Mouse (Mus musculus) heart, embryonic 14.5 days (tissue): ENCODE measurements around the gene Il13. TPM values are rescaled to one million over a fixed set of nuclear protein-coding genes. Genes with fewer than 3 reads are reported as not detected.
A peak's percentile ranks its signal among the peaks of the same experiment; 100 is the strongest.

Experiments
- ATAC-seq: fragments of 200-750 bp; cut with Nextera tagmentation; 2 replicates; pipeline ENCODE4 v1.8.0; 2017; ENCODE audit warnings: low read depth, moderate TSS enrichment; ENCODE audit not compliant: insufficient number of reproducible peaks, insufficient read depth, low FRiP score
- H3K27ac ChIP-seq, 2 experiments: fragments of 200-500 bp in 1 of 2; fragments of 300-500 bp in 1 of 2; sonication (generic) in 1 of 2; replicated peaks in 1 of 2; 2 replicates each; pipeline ENCODE4 v1.5.1; 2012 to 2014; ENCODE audit warnings: low read depth in 2 of 2, low read length in 2 of 2, control low read depth in 1 of 2, mild to moderate bottlenecking in 1 of 2, mixed read lengths in 1 of 2; ENCODE audit not compliant: control insufficient read depth in 1 of 2, insufficient read depth in 1 of 2
- H3K27me3 ChIP-seq: fragments of 300-500 bp; sonication (generic); 2 replicates; pipeline ENCODE4 v1.6.1; 2014; ENCODE audit warnings: mild to moderate bottlenecking, low read length, control low read depth; ENCODE audit not compliant: control insufficient read depth, insufficient read depth
- H3K36me3 ChIP-seq: fragments of 300-500 bp; sonication (generic); 2 replicates; pipeline ENCODE4 v1.6.1; 2014; ENCODE audit warnings: mild to moderate bottlenecking, control low read depth, low read length, mixed read lengths; ENCODE audit not compliant: control insufficient read depth, insufficient read depth
- H3K4me1 ChIP-seq, 2 experiments: fragments of 200-500 bp in 1 of 2; fragments of 300-500 bp in 1 of 2; sonication (generic) in 1 of 2; 2 replicates each; pipeline ENCODE4 v1.6.1; 2012 to 2014; ENCODE audit warnings: low read length in 2 of 2, control low read depth in 1 of 2, mixed read lengths in 1 of 2; ENCODE audit not compliant: control insufficient read depth in 2 of 2, insufficient read depth in 2 of 2
- H3K4me2 ChIP-seq: fragments of 300-500 bp; sonication (generic); 2 replicates; pipeline ENCODE4 v1.6.1; 2014; ENCODE audit warnings: mild to moderate bottlenecking, low read length
- H3K4me3 ChIP-seq, 2 experiments: fragments of 200-500 bp in 1 of 2; fragments of 300-500 bp in 1 of 2; sonication (generic) in 1 of 2; 2 replicates each; pipeline ENCODE4 v1.5.1; 2012 to 2014; ENCODE audit warnings: low read length in 2 of 2, mild to moderate bottlenecking in 2 of 2, control low read depth in 1 of 2, low read depth in 1 of 2, moderate library complexity in 1 of 2; ENCODE audit not compliant: control insufficient read depth in 1 of 2, insufficient read depth in 1 of 2
- H3K9ac ChIP-seq: fragments of 300-500 bp; sonication (generic); 2 replicates; pipeline ENCODE4 v1.6.1; 2014; ENCODE audit warnings: mild to moderate bottlenecking, low read length
- H3K9me3 ChIP-seq: fragments of 300-500 bp; sonication (generic); 2 replicates; pipeline ENCODE4 v1.6.1; 2016; ENCODE audit warnings: low read length, control low read depth; ENCODE audit not compliant: control insufficient read depth
- WGBS: fragments of 180-500 bp; shearing (Covaris S2); extraction: QIAGEN DNeasy Blood & Tissue Kit; methylation state at CpG from one replicate; pipeline ENCODE4 v1.1.7; 2014; 5-methylcytosine and 5-hydroxymethylcytosine counted together
- polyA plus RNA-seq: library from polyadenylated mRNA; unstranded; fragments of >200 nt; fragmentation: Nextera tagmentation; extraction: Ambion mirVana; gene quantifications from 2 replicates; pipeline ENCODE4 v1.2.1, GENCODE M21; 2014

Gene Il13
- polyA plus RNA-seq = not detected in 2 replicates

DNA sequence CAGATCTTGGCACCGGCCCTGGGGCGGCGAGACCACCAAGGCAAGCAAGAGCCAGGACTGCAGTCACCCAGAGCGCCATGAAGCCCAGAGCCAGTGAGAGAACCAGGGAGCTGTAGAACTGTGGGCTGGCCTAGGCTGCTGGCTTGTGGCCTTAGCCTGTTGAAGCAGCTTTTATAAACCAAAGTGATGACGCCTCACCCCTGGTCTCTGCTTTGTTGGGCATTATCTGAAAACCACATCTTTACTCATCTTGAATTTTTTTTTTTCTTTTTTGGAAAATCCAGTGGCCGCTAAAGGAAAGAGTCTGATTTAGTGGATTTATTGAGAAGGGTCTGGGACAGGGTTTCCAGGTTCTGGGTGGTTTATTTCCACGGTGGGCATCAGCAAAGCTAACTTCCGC lies at the start of gene Il13:
Gene Il13, minus strand, starts transcription at position 147 of the 400 bp plus-strand sequence.
- peaks cover 4% of the 10 kb centered on the region in 2 experiments; a peak in 2 of 4 replicates for H3K4me1 ChIP-seq
- ATAC-seq = no peak
- peaks cover 28% of the 10 kb centered on the region; the same call in 1 of the 2 replicates for H3K27me3 ChIP-seq
- no peak within 1 kb of the TSS for H3K9ac ChIP-seq
- no peak within 1 kb of the TSS for H3K27ac ChIP-seq
- no peaks in the 10 kb centered on the region for H3K36me3 ChIP-seq
- H3K4me2 ChIP-seq = no peak within 1 kb of the TSS
- H3K4me3 ChIP-seq = no peak within 1 kb of the TSS
- H3K9me3 ChIP-seq = no peaks in the 10 kb centered on the region
- 93% methylated on average over 8 of the region's 8 CpGs for WGBS

DNA sequence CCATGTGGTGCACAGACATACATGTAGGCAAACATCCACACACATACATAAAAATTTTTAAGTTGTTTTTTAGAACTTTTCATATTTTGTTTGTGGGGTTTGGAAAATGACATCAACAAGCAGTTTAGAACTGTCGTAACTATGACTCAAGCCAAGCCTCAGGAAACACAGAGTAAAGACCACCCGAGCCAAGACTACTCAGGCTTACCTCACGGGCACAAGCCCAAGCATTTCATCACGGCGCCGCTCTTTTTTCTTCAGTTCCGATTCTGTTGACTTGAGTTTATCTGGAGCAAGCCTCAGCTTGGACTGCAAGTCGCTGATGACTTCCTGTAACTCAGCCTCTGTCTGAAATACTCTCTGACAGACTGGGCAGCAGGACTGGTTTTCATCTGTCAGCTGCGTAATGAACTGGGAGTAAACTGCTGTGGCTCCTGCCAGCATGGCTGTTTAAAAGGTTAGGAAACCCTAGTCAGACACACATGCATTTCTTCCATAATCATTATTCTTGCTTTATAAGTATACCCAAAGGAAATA lies 48.6 kb upstream of the Il13 start:
- Histone ChIP-seq H3K27ac (peak overlapping the region; percentile 72 to 75), H3K36me3 (peaks cover 39% of the 10 kb centered on the region), H3K27me3 (no peaks in the 10 kb centered on the region), H3K4me1 (peaks cover 6 to 12% of the 10 kb centered on the region in 2 experiments), H3K9me3 (no peaks in the 10 kb centered on the region), H3K4me2 (peak overlapping the region; percentile 31), H3K4me3 (no peak overlapping the region), H3K9ac (no peak overlapping the region)
- ATAC-seq = peak; percentile 66; the same call in 1 of the 2 replicates
- WGBS = 29% methylated on average over 9 of the region's 9 CpGs

DNA sequence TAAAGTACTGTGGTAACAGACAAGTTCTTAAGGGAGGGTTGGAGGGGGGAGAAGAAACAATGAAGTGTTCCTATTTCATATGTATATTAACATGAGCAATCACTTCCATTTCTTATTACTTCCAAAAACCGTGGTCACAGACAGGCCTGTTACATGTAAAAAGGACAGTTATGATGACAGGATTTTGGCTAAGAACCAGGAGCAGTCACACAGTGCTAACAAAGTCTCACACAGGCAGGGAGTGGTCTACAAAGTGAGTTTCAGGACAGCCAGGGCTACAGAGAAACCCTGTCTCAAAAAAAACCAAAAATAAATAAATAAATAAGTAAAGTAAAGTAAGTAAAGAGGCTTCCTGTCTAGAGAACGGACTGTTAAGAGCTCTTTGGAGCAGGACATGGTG lies 47.7 kb upstream of the Il13 start:
- H3K4me2 ChIP-seq = peak overlapping the region; percentile 31; the same call in 1 of the 2 replicates
- 14% methylated on average over 2 of the region's 2 CpGs for WGBS
- ATAC-seq = no peak

DNA sequence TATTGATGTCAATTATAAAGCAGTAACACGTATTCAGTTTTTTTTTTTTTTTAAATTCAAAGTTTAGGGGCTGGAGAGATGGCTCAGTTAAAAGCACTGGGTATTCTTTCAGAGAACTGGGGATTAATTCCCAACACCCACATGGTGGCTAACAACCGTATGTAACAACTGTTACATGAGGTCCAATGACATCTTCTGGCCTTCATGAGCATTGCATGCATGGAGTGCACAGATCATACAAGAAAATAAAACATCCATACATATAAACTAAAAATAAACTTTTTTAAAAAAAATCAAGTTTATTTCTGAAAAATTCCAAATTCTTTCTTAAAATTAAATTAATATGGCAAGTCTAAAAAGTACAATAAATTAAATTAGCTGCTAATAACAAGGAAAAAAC lies 47.2 kb upstream of the Il13 start:
- no peaks in the 10 kb centered on the region for H3K9me3 ChIP-seq
- H3K9ac ChIP-seq = no peak overlapping the region
- no peak for ATAC-seq
- H3K27ac ChIP-seq = no peak overlapping the region
- no peak overlapping the region for H3K4me2 ChIP-seq
- H3K4me1 ChIP-seq = peaks cover 6 to 12% of the 10 kb centered on the region in 2 experiments
- no peak overlapping the region for H3K4me3 ChIP-seq
- WGBS = 93% methylated on average over 2 of the region's 2 CpGs
- H3K27me3 ChIP-seq = no peaks in the 10 kb centered on the region
- H3K36me3 ChIP-seq = peaks cover 41% of the 10 kb centered on the region

More for the DNA sequence above, 47.7 kb upstream of the Il13 start:
- Histone ChIP-seq H3K27me3 (no peaks in the 10 kb centered on the region), H3K4me1 (peaks cover 6 to 12% of the 10 kb centered on the region in 2 experiments), H3K27ac (peak overlapping the region; percentile 29 to 75; a peak in 3 of 4 replicates), H3K4me3 (no peak overlapping the region), H3K36me3 (peaks cover 42% of the 10 kb centered on the region), H3K9me3 (no peaks in the 10 kb centered on the region), H3K9ac (no peak overlapping the region)

GRCm38 (mm10) chr11:53680141-53680540 lies 45.6 kb upstream of the Il13 start:
- WGBS = 85% methylated on average over 4 of the region's 4 CpGs

DNA sequence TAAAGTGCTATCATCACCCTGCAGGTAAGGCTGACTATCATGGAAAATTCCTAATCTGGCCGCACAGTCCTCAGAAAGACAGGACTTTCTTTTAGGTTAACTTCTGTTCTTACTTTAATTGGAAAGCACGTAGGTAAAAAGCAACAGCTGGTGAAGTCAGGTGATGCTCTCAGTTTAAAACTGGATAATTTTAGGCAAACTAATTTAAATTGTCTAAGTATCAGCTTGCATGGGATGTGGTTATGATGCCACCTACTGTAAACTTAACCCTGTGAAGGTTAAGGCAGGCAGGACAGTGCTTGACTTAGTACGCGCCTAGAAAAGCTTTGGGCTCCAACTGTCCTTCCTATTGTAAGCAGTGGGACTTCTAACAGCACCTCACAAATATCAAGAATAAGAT lies 36.9 kb upstream of the Il13 start:
- Histone ChIP-seq H3K4me1 (no peaks in the 10 kb centered on the region), H3K4me3 (no peak overlapping the region), H3K4me2 (no peak overlapping the region), H3K9ac (no peak overlapping the region), H3K9me3 (no peaks in the 10 kb centered on the region), H3K27ac (no peak overlapping the region), H3K27me3 (no peaks in the 10 kb centered on the region), H3K36me3 (peaks cover 74% of the 10 kb centered on the region)
- no peak for ATAC-seq
- WGBS = 92% methylated on average over 4 of the region's 4 CpGs

More at GRCm38 (mm10) chr11:53680141-53680540, 45.6 kb upstream of the Il13 start:
- Histone ChIP-seq H3K4me1 (peaks cover 6 to 12% of the 10 kb centered on the region in 2 experiments), H3K4me2 (no peak overlapping the region), H3K4me3 (no peak overlapping the region), H3K9ac (no peak overlapping the region), H3K9me3 (no peaks in the 10 kb centered on the region), H3K27me3 (no peaks in the 10 kb centered on the region), H3K27ac (no peak overlapping the region), H3K36me3 (peaks cover 44% of the 10 kb centered on the region)
- ATAC-seq = no peak

DNA sequence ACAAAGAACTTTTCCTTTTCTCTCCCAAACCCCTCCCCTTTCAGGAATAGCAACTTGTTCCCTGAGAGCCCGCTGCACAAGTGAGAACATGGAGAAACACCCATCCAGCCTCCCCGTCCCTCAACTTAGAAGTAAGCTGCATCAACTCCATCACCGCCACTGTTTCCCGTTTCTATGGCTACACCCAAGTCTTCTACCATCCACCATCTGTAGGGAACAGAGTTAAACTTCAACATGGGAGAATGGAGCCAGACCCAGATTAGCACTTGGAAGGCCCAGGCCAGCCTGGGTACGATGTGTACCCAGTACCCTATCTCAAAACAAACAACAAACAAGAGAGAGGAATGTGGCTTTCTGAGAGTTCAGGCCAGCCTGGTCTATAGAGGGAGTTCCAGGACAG lies 29.6 kb upstream of the Il13 start:
- no peak for ATAC-seq
- Histone ChIP-seq H3K27ac (no peak overlapping the region), H3K4me3 (no peak overlapping the region), H3K27me3 (no peaks in the 10 kb centered on the region), H3K4me2 (no peak overlapping the region), H3K9ac (no peak overlapping the region), H3K4me1 (peaks cover 0 to 15% of the 10 kb centered on the region in 2 experiments; a peak in 2 of 4 replicates), H3K9me3 (no peaks in the 10 kb centered on the region), H3K36me3 (peaks cover 42% of the 10 kb centered on the region)
- 76% methylated on average over 5 of the region's 5 CpGs for WGBS
